Mouse (Mus musculus): ENCODE results near the gene Gsn.

Gsn gene

GRCm38 (mm10) chr2:35255885-35256833 lies at the start of gene Gsn:
Gene Gsn (plus strand): TSS chr2:35256380.
- peak; percentile 61 for DNase-seq

GRCm38 (mm10) chr2:35206761-35207160 lies 49.4 kb upstream of the Gsn start:
- DNase-seq, result no peak

DNA sequence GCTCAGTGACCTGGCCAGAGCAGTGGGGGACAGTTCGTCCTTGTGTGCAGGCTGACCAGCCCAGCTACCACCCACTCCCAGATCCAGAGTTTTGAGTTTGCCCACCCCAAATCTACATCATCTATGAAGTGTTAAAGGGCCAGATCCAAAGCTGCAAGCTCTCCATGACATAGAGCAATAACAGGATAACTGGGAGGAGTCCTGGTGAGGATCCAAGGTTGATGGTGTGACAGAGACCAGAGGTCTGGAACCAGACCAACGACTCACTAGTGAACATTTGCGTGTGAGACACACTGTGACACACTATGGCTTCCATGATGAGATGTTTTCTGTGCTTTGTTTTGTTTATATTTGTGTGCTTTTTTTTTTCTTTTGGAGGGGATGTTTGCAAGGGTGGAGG lies 48.1 kb upstream of the Gsn start:
- DNase-seq, result no peak

GRCm38 (mm10) chr2:35208931-35209665 lies 47.1 kb upstream of the Gsn start:
- no peak for DNase-seq

DNA sequence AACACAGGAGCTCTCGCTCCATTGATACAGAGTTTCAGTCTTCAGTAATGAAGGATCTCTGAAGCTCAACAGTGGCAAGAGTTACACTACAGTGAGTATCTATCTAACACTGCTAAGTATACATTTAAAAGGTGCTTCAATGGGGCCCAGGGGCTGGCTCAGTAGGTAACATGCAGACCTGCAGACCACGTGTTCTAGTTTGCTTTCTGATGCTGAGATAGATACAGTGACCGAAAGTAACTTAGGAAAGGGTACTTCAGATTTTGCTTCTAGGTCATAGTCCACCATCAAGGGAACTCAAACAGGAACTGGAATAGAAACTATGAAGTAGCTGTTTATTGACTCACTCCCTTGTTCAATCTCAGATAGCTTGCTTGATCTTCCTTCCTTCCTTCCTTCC lies 44.5 kb upstream of the Gsn start:
- no peak for DNase-seq

- DNase-seq, result no peak
Observed at GRCm38 (mm10) chr2:35213345-35213910, 42.8 kb upstream of the Gsn start.

GRCm38 (mm10) chr2:35214881-35215358 lies 41.3 kb upstream of the Gsn start:
- peak; percentile 70 for DNase-seq

DNA sequence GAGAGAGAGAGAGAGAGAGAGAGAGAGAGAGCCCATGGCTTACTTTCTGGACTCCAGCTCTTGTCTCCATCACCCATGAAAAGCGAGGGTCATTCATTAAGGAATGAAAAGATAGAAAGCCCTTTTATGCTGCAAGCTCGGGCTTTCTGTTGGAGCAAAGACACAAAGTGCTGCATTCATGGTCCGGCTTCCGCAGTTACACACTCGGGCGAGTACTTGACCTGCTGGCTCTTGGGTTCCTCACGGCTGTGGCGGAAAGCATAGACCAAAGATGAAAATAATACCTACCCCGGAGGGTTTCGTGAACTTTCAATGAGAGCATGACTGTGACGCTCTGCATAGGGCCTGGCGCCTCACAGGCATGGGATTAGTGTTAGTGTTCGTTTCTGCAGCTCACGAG lies 40.8 kb upstream of the Gsn start:
- DNase-seq, result no peak

- DNase-seq, result no peak
Observed at GRCm38 (mm10) chr2:35216701-35217100, 39.5 kb upstream of the Gsn start.

DNA sequence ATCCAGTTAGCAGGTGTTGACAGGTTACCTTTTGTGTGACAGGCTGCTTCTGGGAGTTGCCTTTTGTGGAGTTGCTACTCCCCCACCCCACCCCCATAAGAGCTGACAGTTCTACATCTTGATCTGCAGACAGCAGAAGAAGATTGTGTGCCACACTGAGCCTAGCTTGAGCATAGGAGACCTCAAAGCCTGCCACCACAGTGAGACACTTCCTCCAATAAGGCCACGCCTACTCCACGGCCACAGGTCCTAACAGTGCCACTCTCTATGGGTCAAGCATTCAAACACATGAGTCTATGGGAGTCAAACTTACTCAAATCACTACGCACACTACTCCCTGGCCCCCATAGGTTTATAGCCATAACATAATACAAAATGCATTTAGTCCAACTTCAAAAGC lies 37.4 kb upstream of the Gsn start:
- DNase-seq, result no peak

DNA sequence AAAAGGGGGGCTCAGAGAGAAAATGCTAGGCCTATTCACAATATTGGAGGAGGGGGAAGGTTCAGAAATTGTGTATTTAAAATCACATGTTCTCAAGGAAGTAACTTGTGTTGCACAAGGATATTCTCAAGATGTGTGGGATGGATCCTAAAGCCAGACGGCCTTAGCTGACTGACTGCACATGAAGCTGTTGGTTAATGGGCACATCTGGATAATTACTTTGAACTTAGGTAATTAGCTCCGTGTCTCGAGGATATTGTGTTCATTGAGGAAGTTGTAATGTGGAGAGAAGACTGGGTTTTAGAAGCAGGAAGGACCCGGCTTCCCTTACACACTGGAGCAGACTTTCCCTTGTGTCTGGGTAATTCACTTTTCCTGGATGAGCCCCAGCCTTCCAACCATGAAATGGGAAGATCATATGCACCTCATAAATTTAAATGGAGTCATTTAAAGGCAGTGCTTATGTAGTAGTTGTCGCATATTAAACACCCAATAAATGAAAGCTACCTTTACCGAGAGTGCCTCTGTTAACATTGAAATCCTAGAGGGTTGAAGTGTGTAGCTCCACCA lies 33.3 kb upstream of the Gsn start:
- DNase-seq, result no peak

DNA sequence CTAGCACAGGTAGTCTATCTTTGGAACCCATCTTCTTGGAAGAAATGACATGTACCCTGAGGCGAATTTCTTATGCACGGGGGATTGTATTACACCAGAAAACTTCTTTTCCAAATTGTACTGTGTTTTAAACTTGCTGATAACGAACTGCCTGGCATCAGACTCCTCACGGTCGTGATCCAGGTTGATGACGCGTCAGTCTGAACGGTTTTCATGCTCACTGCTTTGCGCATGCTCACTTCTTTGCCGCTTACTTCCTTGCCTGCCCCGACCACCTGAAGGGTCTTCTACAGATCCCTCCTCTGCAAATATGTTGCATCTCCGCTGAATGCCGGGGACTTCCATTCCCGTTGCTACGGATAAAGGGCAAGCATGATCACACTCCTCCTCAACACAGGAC lies 31.9 kb upstream of the Gsn start:
- no peak for DNase-seq

- DNase-seq, result no peak
Observed at GRCm38 (mm10) chr2:35228145-35228544, 28.0 kb upstream of the Gsn start.

GRCm38 (mm10) chr2:35230215-35230614 lies 26.0 kb upstream of the Gsn start:
- DNase-seq, result no peak

- DNase-seq, result no peak
Observed at GRCm38 (mm10) chr2:35231871-35232270, 24.3 kb upstream of the Gsn start.

- no peak for DNase-seq
Observed at GRCm38 (mm10) chr2:35232595-35233445, 23.4 kb upstream of the Gsn start.

GRCm38 (mm10) chr2:35233898-35234297 lies 22.3 kb upstream of the Gsn start:
- DNase-seq, result no peak

- no peak for DNase-seq
Observed at GRCm38 (mm10) chr2:35235021-35235420, 21.2 kb upstream of the Gsn start.

DNA sequence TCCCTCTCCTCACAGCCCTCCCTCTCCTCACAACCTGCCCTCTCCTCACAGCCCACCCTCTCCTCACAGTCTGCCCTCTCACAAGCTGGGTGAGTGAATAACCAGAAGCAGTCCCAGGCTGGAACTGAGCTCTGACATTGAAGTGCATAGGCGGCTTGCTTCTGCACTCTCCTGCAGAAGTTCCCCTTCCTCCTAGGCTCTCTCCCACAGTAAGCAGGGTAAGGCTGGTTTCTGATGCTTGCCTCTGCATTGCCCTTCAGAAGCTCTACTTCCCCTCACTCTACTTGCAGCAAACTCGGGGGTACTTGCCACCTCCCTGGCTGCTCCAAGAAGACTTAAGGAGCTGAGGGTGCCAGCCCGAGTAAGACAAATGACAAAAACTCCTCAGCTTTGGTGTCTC lies 11.9 kb upstream of the Gsn start:
- no peak for DNase-seq

- no peak for DNase-seq
Observed at GRCm38 (mm10) chr2:35247763-35248162, 8.4 kb upstream of the Gsn start.

GRCm38 (mm10) chr2:35252733-35253132 lies 3.4 kb upstream of the Gsn start:
- DNase-seq, result no peak

DNA sequence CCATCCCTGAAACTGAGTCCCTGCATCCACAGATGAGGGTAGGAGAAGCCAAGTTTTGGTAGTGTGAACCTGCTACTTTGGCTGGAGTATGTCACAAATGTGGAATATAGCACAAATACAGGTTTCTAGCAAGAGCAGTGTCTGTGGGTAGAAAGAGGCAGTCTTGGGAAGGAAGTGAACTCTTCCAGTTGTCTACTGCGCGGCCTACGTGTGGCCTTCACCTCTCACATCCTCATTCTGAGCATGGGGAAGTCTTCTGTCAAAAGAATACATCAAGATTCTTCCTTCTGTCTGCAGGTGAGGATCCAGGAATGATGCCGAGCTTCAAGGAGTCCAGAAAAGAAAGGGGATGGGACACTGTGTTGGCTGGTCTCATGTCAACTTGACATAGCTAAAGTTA lies 2.4 kb upstream of the Gsn start:
- DNase-seq, result no peak

Data from right cerebral cortex, postnatal 14 days (tissue).